25 mouse cellular contexts compared by ENCODE assay signal in genomic region chr2:66765170-66765569, GRCm38 (mm10). TPM values are rescaled to one million over a fixed set of nuclear protein-coding genes. Genes with fewer than 3 reads are reported as not detected.
DNase-seq lines count a peak whose midpoint lies in the region; ATAC-seq and TF ChIP-seq lines count a peak whose summit lies in the region.
"Had no signal": no experiment of that assay in that cellular context is flagged by ENCODE, and none has a peak within 500 bp of the region (broad histone marks: within the 10 kb centered on the region; RNA-seq: fewer than 3 reads in every experiment).

No protein-coding gene starts in this region.

- no peaks in the 10 kb centered on the region for H3K4me1 ChIP-seq in kidney, postnatal 0 days (replicated peaks; ENCODE audit: insufficient read depth, low read length)
- H3K4me1 ChIP-seq in lung, embryonic 15.5 days, result 0 out of 2 replicates have a peak, but pooled peaks cover 2% of the 10 kb centered on the region
- H3K4me1 ChIP-seq in lung, postnatal 0 days (ENCODE audit: insufficient read depth, low read depth, low read length), result no peaks in the 10 kb centered on the region
- H3K4me1 ChIP-seq: embryonic facial prominence, embryonic 10.5 days; embryonic facial prominence, embryonic 12.5 days; forebrain, embryonic 13.5 days; forebrain, embryonic 15.5 days had no signal

- DNase-seq in kidney, postnatal 0 days (ENCODE audit: low spot score), result peak; percentile 24
- no peak for DNase-seq in kidney, adult 9 months
- DNase-seq in lung, postnatal 10 days, result no peak
- peak; percentile 16 for DNase-seq in lung, postnatal 0 days (ENCODE audit: low spot score)
- no peak for DNase-seq in lung, adult 18-20 months
- DNase-seq: adrenal gland, adult 8-10 months; adrenal gland, postnatal 14 days; adrenal gland, postnatal 36 days; B cell, adult 2 months; cerebellum, adult 11-12 months; cerebellum, adult 2 months; cerebellum, adult 9-10 months; cerebellum, postnatal 10 days; cerebellum, postnatal 25 days had no signal

- no peak overlapping the region for H3K4me3 ChIP-seq in kidney, postnatal 0 days (replicated peaks; ENCODE audit: low read depth, low read length)
- H3K4me3 ChIP-seq in lung, embryonic 15.5 days, result no peak overlapping the region
- H3K4me3 ChIP-seq in lung, postnatal 0 days (ENCODE audit: low read depth, low read length), result no peak overlapping the region
- H3K4me3 ChIP-seq: embryonic facial prominence, embryonic 10.5 days; embryonic facial prominence, embryonic 12.5 days; forebrain, embryonic 13.5 days; forebrain, embryonic 15.5 days had no signal

- TF ChIP-seq EP300 in lung, postnatal 0 days (IDR thresholded peaks at IDR 0.05), result peak; percentile 93

- WGBS in kidney, postnatal 0 days, result 23% methylated on average over 1 of the region's 1 CpGs
- 7% methylated on average over 1 of the region's 1 CpGs for WGBS in lung, embryonic 15.5 days
- 14% methylated on average over 1 of the region's 1 CpGs for WGBS in lung, postnatal 0 days

- H3K27ac ChIP-seq in kidney, postnatal 0 days, result no peak overlapping the region
- H3K27ac ChIP-seq in lung, embryonic 15.5 days, result 0 out of 2 replicates have a peak overlapping the region, but pooled peaks have one; percentile 15
- H3K27ac ChIP-seq in lung, postnatal 0 days (ENCODE audit: low read length), result peak overlapping the region; percentile 55; the same call in 1 of the 2 replicates
- H3K27ac ChIP-seq: embryonic facial prominence, embryonic 10.5 days; embryonic facial prominence, embryonic 12.5 days; forebrain, embryonic 13.5 days; forebrain, embryonic 15.5 days had no signal

- no peak for TF ChIP-seq CTCF in kidney, postnatal 0 days (IDR thresholded peaks at IDR 0.05; ENCODE audit: low read depth)
- TF ChIP-seq CTCF in lung, postnatal 0 days (IDR thresholded peaks at IDR 0.05), result no peak

- H3K27me3 ChIP-seq in kidney, postnatal 0 days (ENCODE audit: insufficient read depth, low read length), result no peaks in the 10 kb centered on the region
- H3K27me3 ChIP-seq in lung, embryonic 15.5 days, result no peaks in the 10 kb centered on the region
- H3K27me3 ChIP-seq in lung, postnatal 0 days (replicated peaks; ENCODE audit: insufficient read depth, low read length), result no peaks in the 10 kb centered on the region
- H3K27me3 ChIP-seq: CH12.LX; embryonic facial prominence, embryonic 12.5 days; forebrain, embryonic 13.5 days; forebrain, embryonic 15.5 days had no signal

- ATAC-seq in kidney, postnatal 0 days (replicated peaks; ENCODE audit: low FRiP score, low read depth), result no peak
- ATAC-seq in lung, embryonic 15.5 days (ENCODE audit: borderline replicate concordance, extremely low read depth, low FRiP score, low TSS enrichment), result no peak
- ATAC-seq in lung, postnatal 0 days, result no peak; the same call in 1 of the 2 replicates
- ATAC-seq: activated CD4-positive, CD25-positive, alpha-beta regulatory T cell, adult 4 months; CD4-positive, CD25-positive, alpha-beta regulatory T cell, adult 4 months; forebrain, embryonic 13.5 days; forebrain, embryonic 15.5 days; Patski had no signal

- no peaks in the 10 kb centered on the region for H3K36me3 ChIP-seq in kidney, postnatal 0 days (ENCODE audit: insufficient read depth, low read length)
- no peaks in the 10 kb centered on the region for H3K36me3 ChIP-seq in lung, embryonic 15.5 days
- H3K36me3 ChIP-seq in lung, postnatal 0 days (ENCODE audit: insufficient read depth, low read length), result no peaks in the 10 kb centered on the region
- H3K36me3 ChIP-seq: embryonic facial prominence, embryonic 10.5 days; embryonic facial prominence, embryonic 12.5 days; forebrain, embryonic 15.5 days; G1E had no signal

- H3K4me2 ChIP-seq in kidney, postnatal 0 days (ENCODE audit: low read length), result no peak overlapping the region
- H3K4me2 ChIP-seq in lung, embryonic 15.5 days, result no peak overlapping the region
- no peak overlapping the region for H3K4me2 ChIP-seq in lung, postnatal 0 days (replicated peaks; ENCODE audit: low read depth, low read length)
- H3K4me2 ChIP-seq: embryonic facial prominence, embryonic 12.5 days; forebrain, embryonic 13.5 days; forebrain, embryonic 15.5 days had no signal

- H3K9me3 ChIP-seq in kidney, postnatal 0 days (replicated peaks; ENCODE audit: low read length), result no peaks in the 10 kb centered on the region
- H3K9me3 ChIP-seq in lung, embryonic 15.5 days, result no peaks in the 10 kb centered on the region
- H3K9me3 ChIP-seq in lung, postnatal 0 days (ENCODE audit: low read length), result no peaks in the 10 kb centered on the region
- H3K9me3 ChIP-seq: embryonic facial prominence, embryonic 10.5 days; embryonic facial prominence, embryonic 12.5 days; forebrain, embryonic 13.5 days; forebrain, embryonic 15.5 days; G1E had no signal

- H3K9ac ChIP-seq in kidney, postnatal 0 days (ENCODE audit: low read depth, low read length), result no peak overlapping the region
- no peak overlapping the region for H3K9ac ChIP-seq in lung, embryonic 15.5 days
- no peak overlapping the region for H3K9ac ChIP-seq in lung, postnatal 0 days (replicated peaks; ENCODE audit: low read depth)
- H3K9ac ChIP-seq: embryonic facial prominence, embryonic 12.5 days; forebrain, embryonic 13.5 days; forebrain, embryonic 15.5 days had no signal

RNA-seq across cellular contexts. Expression of gene Scn7a, which starts 19.5 kb away (rescaled TPM):
- 2.2 and 2.5 TPM in 2 replicates for polyA plus RNA-seq in kidney, postnatal 0 days (2015; fragmentation: Nextera tagmentation; extraction: Ambion mirVana)
- 32.5 and 38.3 TPM in 2 replicates for polyA plus RNA-seq in lung, embryonic 15.5 days (2015; fragmentation: Nextera tagmentation; extraction: Ambion mirVana)
- polyA plus RNA-seq in lung, postnatal 0 days (2015; fragmentation: Nextera tagmentation; extraction: Ambion mirVana), result 78.3 and 120 TPM in 2 replicates
- polyA plus RNA-seq: CD4-positive, CD25-positive, alpha-beta regulatory T cell, adult 4 months; forebrain, embryonic 11.5 days; forebrain, embryonic 15.5 days; G1E; Patski had no signal

Comparison
In these comparisons a context has a peak if more than half of its experiments do, and no peak if none do; other contexts are left out.
1. DNase-seq: peak in kidney, postnatal 0 days (single experiment) and lung, postnatal 0 days (single experiment); none in kidney, adult 9 months (single experiment), lung, postnatal 10 days (single experiment) and lung, adult 18-20 months (0 of 2).